Mouse (Mus musculus) G1E-ER4 (cell line): Measurements from ENCODE around the gene Grb7. TPM values are rescaled to one million over a fixed set of nuclear protein-coding genes. Genes with fewer than 3 reads are reported as not detected.

Experiments
- GATA1 ChIP-seq: IDR thresholded peaks from one replicate; pipeline ENCODE4 v1.8.0; 2012; ENCODE audit warnings: low read length, inconsistent platforms
- polyA plus RNA-seq: library from polyadenylated mRNA; stranded (reverse); fragments of >175 nt; gene quantifications from 2 replicates; pipeline ENCODE4 v1.2.3, GENCODE M21; 2012

The Grb7 gene
- polyA plus RNA-seq, 1 experiment, result not detected

- no peak for TF ChIP-seq GATA1
Observed at GRCm38 (mm10) chr11:98477011-98477701, 31.0 kb downstream of the Grb7 start.

DNA sequence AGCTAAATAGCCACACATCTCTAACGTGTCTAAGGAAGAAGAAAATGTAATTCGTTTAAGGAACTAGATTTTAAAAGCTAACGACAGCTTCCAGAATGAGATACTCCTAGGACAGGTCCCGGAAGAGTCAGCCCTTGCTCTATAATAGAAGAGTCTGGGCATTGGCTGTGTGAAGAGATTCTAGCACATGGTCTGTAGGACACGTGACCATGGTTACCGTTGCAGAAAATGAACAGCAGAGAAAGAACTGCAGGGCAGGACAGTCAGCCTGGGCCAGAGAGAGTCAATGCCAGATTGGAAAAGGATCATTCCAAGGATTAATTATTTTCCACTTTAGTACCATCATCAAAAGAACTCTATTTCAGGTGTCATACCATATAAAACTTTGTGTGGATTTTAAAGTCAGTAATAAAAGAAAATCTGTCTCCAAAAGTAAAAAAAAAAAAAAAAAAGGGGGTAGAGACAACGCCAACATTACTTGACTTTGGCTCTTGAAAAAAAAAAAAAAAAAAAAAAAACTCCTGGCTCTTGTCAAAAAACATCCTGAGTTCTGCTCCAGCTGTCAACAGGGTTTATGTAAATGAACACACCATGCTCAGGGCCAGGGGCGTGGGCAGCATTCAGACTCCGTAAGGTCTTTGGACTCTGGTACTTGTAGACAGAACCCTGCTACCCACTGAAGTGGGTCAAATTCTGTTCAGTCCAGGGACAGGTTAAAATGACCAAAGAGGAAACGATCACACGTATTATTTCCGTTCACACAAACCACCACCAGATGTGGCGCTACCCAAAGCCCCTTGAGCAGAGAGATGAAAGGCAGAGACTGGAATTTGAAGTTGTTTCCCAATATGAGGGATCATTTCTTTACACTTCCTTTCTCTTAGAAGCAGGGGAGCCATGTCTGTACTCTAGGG lies 33.1 kb downstream of the Grb7 start:
- no peak for TF ChIP-seq GATA1

DNA sequence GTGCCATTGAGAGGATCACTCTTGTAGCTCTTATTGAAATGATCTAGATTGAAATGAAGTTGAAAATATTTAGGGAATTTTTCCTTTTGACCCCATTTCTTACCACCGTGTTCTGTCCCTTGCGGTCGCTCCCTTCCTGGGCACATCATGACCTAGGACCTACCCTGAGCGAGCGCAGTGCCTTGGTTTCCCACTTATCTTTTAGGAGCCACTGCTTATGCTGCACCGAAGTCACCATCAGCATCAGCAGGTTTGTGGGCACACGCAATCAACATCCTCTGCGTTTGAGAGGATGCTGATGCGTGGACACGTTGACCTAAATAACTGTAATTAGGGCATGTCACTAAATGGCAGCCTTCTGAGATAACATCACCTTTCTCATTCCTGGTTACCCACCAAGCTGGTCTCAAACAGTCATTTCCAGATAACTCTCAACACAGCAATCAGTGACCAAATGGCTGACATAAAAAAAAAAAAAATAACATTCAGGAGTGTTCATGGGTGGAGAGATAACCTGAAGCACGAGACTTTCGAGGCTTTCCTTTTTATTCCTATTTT lies 33.8 kb downstream of the Grb7 start:
- no peak for TF ChIP-seq GATA1

DNA sequence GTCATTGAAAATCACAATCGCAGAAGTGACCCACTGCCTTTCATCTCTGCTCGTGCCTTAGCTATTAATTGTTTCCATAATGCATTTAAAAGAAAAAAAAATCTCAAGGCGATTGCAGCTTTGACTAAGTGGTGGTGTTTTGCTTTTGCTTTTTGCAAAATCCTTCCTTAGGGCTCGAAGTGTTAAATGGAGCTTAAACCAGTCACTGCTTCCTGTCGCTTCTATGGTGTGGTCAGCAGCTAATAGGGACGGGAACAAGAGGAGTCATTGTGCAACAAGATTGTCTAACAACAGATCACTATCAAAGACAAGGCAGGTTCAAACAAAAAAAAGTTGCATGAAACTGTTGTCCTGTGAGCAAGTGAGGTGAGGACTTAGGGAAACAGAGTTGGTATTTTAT lies 35.0 kb downstream of the Grb7 start:
- no peak for TF ChIP-seq GATA1

GRCm38 (mm10) chr11:98482067-98482466 lies 35.9 kb downstream of the Grb7 start:
- no peak for TF ChIP-seq GATA1

- TF ChIP-seq GATA1, result no peak
Observed at GRCm38 (mm10) chr11:98485749-98486148, 39.6 kb downstream of the Grb7 start.

DNA sequence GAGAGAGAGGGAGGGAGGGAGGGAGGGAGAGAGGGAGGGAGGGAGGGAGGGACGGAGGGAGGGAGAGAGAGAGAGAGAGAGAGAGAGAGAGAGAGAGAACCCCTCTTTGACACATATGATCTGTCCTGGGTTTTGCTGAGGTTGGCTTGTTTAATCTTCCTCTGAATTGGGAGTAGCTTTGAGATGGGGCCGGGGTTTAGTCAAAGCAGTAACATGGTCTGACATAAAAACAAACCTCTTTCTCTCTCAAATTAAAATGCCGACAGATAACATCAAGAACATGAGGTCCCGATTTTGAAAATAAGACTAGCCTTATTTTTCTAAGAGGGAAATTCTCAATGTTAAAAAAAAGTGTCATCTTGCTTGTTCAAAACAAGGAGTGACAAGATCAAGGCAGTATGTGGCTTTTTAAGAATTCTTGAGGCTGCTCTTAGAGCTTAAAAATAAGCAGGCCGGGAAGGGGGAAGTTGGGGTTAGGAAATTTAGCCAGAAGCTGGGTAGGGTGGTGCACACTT lies 41.4 kb downstream of the Grb7 start:
- TF ChIP-seq GATA1, result no peak

GRCm38 (mm10) chr11:98488540-98489234 lies 42.5 kb downstream of the Grb7 start:
- TF ChIP-seq GATA1, result no peak

- TF ChIP-seq GATA1, result no peak
Observed at GRCm38 (mm10) chr11:98491571-98491970, 45.4 kb downstream of the Grb7 start.

DNA sequence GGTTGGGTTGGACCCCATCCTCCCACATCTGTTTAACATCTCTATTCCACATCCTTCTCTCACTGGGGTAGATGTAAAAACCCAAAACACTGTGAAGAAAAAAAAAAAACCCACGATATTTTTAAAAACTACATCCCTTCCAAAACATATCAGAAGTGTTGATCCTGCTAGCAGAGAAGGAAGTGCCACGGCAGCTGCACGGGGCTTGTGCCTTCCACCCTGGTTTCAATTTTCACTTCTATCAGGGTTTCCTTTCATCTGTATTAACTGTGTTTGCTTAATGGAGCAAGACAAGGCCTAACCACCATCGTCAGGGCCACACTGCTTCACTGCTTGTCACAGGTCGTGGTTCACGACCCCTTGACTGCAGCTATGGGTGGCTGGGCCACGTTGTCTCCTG lies 46.8 kb downstream of the Grb7 start:
- TF ChIP-seq GATA1, result no peak

DNA sequence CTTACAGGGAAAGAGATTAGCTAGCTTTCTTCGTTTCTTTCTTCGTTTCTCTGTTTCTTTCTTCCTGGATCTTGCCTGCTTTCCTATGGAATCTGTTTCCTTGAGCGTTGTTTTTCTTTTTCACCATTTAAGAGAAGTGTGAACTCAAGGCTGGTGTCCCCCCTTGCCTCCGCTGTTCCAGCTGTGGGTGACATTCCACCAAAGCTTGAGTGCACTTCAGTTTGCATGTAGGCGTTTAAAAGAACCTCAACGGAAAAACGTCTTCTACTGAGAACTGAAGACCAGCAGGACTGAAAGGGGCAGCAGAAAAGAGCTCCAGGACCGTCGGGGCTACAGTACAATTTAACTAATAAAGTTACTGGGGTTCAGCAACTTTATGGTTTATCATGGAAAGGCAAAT lies 47.2 kb downstream of the Grb7 start:
- TF ChIP-seq GATA1, result no peak

GRCm38 (mm10) chr11:98495176-98495719 lies 49.1 kb downstream of the Grb7 start:
- TF ChIP-seq GATA1, result no peak

DNA sequence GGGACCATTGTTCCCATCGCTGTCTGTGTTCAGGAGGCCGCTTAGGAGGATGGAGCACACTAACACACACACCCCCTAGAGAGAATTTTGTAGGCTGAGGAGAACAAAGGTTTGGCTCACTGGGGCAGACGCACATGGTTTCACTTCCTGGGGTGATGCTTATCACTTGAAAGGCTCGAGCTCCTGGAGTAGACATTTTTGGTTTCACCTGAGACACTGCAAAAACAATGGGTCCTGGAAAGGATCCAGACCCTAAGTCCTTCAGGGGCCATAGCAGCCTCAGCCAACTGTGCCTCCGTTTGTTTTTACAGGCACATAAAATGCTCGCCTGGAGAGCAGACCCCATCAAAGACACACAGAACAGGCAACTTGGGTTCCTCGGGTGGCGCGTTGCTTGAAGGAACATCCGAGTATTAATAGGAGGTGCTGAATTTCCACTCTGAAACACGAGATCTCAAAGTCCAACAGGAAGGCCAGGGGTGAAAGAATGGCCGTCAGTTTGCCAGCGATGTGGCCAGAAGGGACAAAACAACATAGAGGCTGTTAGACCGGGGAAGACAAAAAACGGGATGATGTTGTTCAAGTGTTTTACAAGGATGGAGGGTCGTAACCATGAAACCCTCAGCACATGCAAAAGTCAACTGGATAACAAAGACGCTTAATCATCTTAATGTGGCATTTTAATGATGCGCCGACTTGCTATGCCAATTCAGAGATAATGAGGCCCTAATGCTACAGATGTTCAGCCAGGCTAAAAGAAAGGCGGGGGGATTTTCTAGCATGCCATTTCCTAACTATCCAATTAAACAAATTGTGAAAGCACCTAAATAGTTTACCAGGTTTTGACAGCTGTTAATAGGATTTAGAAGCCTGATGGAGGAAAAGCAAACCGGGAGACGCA lies 51.4 kb downstream of the Grb7 start:
- no peak for TF ChIP-seq GATA1

DNA sequence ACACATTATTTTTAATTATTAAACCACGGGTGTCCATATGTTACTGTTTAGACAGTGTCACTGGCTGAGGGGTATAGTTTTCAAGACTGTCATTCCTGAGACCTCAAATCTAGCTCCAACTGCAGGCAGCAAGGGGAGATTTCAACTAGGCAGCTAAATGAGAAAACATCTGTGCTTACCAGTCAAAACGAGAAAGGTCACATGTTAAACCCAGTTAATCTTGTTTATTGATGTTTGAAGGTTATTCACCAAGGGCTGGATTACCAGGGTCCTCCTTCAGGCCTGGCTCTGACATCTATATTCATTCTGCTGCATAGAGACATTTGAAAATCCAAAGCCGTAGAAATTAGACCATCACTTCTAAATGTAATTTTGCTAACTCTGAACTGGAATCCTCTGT lies 58.7 kb downstream of the Grb7 start:
- TF ChIP-seq GATA1, result no peak

Other genes starting within 250 kb of the Grb7 start
- gene Cdk12, start 243.3 kb upstream of the Grb7 start, polyA plus RNA-seq, result 17.0 and 19.2 TPM in 2 replicates
- not detected in 2 replicates for gene Neurod2, start 116.7 kb upstream of the Grb7 start, polyA plus RNA-seq
- gene Ppp1r1b, start 98.0 kb upstream of the Grb7 start, polyA plus RNA-seq, result not detected in 2 replicates
- 25.4 and 31.5 TPM in 2 replicates for gene Stard3, start 88.0 kb upstream of the Grb7 start, polyA plus RNA-seq
- gene Tcap, start 62.6 kb upstream of the Grb7 start, polyA plus RNA-seq, result not detected in 2 replicates
- gene Pnmt, start 59.9 kb upstream of the Grb7 start, polyA plus RNA-seq, result not detected in 2 replicates
- gene Pgap3, start 45.9 kb upstream of the Grb7 start, polyA plus RNA-seq, result 11.3 and 13.7 TPM in 2 replicates
- gene Erbb2, start 33.9 kb upstream of the Grb7 start, polyA plus RNA-seq, result not detected in 2 replicates
- gene Mien1, start 7.4 kb upstream of the Grb7 start, polyA plus RNA-seq, result 35.2 and 51.4 TPM in 2 replicates
- gene Ikzf3, start 99.6 kb downstream of the Grb7 start, polyA plus RNA-seq, result not detected in 2 replicates
- gene Zpbp2, start 104.7 kb downstream of the Grb7 start, polyA plus RNA-seq, result 0.35 and 0.39 TPM in 2 replicates
- gene Ormdl3, start 141.0 kb downstream of the Grb7 start, polyA plus RNA-seq, result 38.2 and 44.7 TPM in 2 replicates
- not detected in 2 replicates for gene Lrrc3c, start 151.9 kb downstream of the Grb7 start, polyA plus RNA-seq
- not detected in 2 replicates for gene Gm12355, start 179.3 kb downstream of the Grb7 start, polyA plus RNA-seq
- gene Gsdma3, start 180.0 kb downstream of the Grb7 start, polyA plus RNA-seq, result 0.04 TPM in 1 of 2 replicates, not detected in the other
- not detected in 2 replicates for gene Gsdma2, start 200.4 kb downstream of the Grb7 start, polyA plus RNA-seq
- 0.04 TPM in 2 replicates for gene Gsdma, start 218.0 kb downstream of the Grb7 start, polyA plus RNA-seq
- gene Psmd3, start 236.2 kb downstream of the Grb7 start, polyA plus RNA-seq, result 253 TPM in 2 replicates